Mouse (Mus musculus) hindlimb bud, embryonic 11.5 days (tissue): Measurements from ENCODE around the gene Tceanc2.
"Not testable (repeated sequence)": the region's sequence is repeated elsewhere in the genome, so short reads cannot be mapped to it uniquely, and the experiment has no call there.

Experiments used
- DNase-seq: peaks from one replicate; pipeline ENCODE4 v3.0.0-alpha.2; 2012; ENCODE audit warnings: low read depth, low spot score; ENCODE audit errors: extremely low spot score

Gene Tceanc2

DNA sequence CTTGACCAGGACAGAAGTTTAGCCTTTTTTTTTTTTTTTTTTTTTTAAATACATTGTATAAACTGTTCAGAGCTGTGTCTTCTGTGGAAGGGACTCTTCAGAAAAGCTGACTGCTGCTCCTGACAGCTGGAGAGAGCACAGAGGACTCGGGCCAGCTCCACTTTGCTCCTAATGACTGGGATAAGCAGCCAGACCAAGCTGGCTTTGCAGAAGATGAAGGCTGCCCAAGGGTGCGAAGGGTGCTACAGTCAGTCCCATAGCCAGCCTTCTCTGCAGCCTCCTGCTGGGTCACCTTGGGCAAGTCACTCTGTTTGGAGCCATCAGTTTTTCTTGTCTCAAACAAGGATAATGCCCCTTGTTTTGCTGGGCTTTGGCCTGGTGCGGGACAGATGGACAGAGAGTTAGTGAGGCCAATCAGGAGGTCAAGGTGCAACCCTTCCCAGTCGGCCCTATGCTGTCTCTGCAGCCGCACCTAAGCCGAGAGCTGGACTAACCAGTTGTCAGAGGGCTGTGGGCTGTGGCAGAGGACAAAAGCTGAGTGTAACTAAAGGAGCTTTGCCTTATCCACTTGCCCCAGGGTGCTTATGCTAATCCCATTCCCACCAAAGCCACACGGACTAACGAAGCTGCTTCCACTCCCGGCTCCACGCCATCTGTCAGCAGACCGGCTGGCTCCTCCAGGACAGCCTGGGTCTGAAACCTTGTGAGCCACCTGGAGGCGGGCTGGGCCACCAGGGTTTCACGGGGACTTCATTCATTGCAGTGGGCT lies 50.8 kb downstream of the Tceanc2 start:
- DNase-seq = no peak

- no peak for DNase-seq
Observed at GRCm38 (mm10) chr4:107126891-107127524, 51.9 kb downstream of the Tceanc2 start.

- DNase-seq = no peak
Observed at GRCm38 (mm10) chr4:107126389-107126788, 52.5 kb downstream of the Tceanc2 start.

GRCm38 (mm10) chr4:107125101-107125500 lies 53.8 kb downstream of the Tceanc2 start:
- DNase-seq = no peak

GRCm38 (mm10) chr4:107124376-107124775 lies 54.5 kb downstream of the Tceanc2 start:
- no peak for DNase-seq

DNA sequence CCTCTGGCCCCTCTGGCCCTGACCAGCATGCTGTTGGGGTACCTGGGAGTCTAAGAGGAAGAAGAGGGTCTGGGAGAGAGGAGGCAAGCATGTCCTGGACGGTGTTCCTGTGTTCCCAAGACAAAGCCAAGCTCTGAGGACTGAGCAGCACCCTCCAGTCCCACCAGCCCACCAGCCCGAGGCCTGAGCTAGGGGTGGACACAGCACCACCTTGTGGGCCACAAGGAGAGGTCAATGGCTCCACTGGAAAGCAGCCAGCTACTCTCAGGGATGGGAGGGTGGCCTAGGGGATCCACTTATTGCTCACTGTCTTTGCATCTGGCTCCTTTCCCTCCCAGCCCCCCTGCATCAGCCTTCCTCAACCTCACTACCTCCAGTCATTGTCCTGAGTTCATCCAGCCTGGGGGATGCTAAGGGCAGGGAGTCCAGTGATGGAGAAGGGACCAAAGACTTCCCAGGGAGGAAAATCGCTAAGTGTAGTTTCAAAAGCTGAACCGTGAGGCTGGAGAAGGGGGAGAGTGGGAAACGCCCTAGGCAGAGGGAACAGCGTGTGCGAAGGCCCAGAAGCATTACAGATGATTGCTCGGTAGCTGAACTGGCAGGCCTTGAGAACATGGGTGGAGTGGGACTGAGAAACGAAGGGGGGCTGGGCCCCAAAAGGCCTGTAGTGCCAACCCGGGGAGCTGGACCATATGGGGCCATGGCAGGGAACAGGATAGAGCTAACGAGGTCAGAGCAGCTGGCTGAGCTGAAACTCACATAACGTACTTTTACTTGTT lies 57.6 kb downstream of the Tceanc2 start:
- no peak for DNase-seq

- no peak for DNase-seq
Observed at GRCm38 (mm10) chr4:107120676-107121075, 58.2 kb downstream of the Tceanc2 start.

DNA sequence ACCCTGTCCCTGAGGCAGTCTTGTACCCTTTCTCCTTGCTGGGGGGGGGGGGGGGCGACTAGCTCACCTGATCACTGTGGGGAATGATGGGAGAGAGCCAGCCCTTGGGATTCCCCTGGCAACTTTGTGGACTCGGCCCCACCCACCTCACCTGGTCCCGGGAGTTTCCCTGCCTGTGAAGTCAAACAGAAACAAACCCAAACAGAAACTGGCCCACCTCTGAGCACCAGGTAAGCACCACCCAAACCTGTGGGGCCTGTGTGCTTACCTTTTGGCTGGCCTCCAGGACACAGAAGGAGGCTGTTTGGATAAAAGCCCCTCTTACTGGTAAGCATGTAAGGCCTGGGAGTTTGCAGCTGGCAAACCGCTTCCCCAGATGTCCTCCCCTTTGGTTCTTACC lies 59.9 kb downstream of the Tceanc2 start:
- no peak for DNase-seq

- no peak for DNase-seq
Observed at GRCm38 (mm10) chr4:107117741-107118385, 61.1 kb downstream of the Tceanc2 start.

DNA sequence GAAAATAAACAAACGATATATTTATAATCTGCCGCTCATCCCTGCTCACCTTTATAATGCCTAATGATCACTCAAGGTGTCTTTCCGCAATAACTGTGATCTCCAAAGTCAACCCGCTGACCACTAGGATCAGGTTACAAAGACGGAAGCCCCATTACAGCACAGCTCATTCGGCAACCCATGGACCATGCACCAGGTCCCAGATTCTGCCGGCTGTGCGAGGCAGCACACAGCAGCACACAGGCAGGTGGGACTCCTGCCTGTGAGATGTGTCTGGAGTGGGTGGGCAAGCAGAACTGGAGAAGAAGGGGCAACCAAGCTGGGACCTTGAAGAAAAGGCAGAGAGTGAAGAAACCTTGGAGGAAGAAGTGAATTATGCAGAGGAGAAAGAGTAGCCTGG lies 64.6 kb downstream of the Tceanc2 start:
- DNase-seq = no peak

GRCm38 (mm10) chr4:107109181-107109580 lies 69.7 kb downstream of the Tceanc2 start:
- not testable (repeated sequence) for DNase-seq

- DNase-seq = no peak
Observed at GRCm38 (mm10) chr4:107108291-107108731, 70.6 kb downstream of the Tceanc2 start.

DNA sequence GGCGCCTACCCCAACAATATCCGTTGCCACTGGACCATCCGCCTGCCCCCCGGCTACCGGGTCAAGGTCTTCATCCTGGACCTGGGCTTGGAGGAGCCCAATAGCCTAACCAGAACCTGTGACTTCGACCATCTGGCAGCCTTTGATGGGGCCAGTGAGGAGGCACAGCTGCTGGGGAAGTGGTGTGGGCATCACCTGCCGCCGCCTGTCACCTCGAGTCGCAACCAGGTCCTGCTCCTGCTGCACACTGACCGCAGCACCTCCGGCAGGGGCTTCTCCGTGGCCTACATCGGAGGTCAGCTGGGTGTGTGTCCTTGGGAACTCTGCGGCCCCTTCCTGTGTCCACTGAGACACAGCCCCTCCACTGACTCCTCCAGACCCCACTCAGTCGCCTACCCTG lies 72.1 kb downstream of the Tceanc2 start:
- DNase-seq = no peak

DNA sequence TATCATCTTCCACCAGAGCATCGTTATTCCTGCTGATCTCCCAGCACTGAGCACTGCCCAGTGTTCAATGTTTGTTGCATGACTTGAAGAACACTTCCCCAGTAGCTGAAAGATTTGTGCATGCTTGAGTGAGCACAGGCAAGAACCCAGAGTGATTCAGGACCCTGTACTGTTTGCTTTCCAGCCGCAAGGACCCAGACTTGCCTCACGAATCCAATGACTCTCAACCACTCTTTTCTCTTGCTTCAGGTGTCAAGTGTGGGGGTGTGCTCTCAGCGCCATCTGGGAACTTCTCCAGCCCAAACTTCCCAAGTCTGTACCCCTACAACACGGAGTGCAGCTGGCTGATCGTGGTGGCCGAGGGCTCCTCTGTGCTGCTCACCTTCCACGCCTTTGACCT lies 76.7 kb downstream of the Tceanc2 start:
- no peak for DNase-seq

DNA sequence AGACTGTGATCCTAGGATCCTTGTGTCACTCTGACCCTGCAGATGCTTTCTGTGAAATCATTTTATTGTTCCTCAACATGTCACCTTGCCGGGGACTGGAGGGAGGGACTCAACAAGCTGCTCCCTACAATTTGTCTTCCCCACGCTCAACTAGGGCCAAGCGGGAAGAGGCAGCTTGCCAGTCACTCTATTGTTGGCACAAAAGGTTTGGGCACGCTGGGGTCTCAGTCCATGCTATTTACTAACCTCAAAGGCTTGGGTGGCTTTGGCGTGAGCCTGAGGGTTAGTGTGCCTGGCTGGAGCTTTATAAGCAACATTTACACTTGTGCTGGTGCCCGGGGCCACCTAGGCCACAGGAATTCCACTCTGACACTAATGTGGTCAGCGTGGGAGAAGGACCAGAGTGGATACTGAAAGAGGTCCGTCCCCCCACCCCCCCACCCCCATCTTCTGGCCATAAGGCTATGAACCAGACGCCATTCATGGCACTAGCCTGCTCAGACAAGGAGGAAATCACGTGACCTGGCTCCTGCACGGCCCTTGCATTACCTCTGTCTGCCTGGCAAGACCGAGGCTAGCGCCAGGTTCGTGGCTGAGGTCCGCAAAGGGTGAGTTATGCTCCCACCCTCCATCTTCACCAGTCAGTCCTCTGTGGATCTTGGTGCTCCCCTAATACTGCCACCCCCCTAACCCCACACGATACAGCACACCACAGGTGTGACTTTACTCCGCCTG lies 80.0 kb downstream of the Tceanc2 start:
- DNase-seq = no peak

GRCm38 (mm10) chr4:107098375-107098774 lies 80.5 kb downstream of the Tceanc2 start:
- DNase-seq = no peak

GRCm38 (mm10) chr4:107097871-107098270 lies 81.0 kb downstream of the Tceanc2 start:
- DNase-seq = no peak

- DNase-seq = no peak
Observed at GRCm38 (mm10) chr4:107096841-107097373, 82.0 kb downstream of the Tceanc2 start, which contains the start of gene Cdcp2. Gene Cdcp2 (plus strand): TSS chr4:107096891.

DNA sequence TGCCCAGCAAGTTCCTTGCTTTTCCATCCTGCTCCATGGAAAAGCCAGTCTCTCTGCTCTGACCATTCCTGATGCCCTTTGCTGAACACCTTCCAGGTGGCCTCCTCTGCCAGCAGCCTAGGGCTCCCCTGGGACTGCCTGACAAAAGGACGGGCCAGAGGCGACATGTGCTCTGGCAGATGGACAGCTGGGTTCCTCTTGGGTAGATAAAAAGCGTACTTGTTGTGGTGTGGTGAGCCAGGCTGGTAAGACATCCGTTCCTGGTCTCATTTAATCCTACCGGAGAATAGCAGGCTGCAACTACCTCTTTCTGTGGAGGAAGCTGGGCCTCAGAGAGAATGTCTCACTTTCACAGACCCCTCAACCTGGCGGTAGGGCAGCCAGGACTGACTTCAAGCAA lies 82.9 kb downstream of the Tceanc2 start:
- DNase-seq = no peak

GRCm38 (mm10) chr4:107094484-107095187 lies 84.3 kb downstream of the Tceanc2 start:
- DNase-seq = no peak
